ENCODE assay signal across 30 mouse cellular contexts in genomic region chr12:77222272-77222874, GRCm38 (mm10).
"Had no signal": no experiment of that assay in that cellular context is flagged by ENCODE, and none has a peak within 500 bp of the region (broad histone marks: within the 10 kb centered on the region; RNA-seq: fewer than 3 reads in every experiment).

No protein-coding gene starts in this region.

- H3K27me3 ChIP-seq: limb, embryonic 12.5 days; limb, embryonic 13.5 days; limb, embryonic 15.5 days; liver, embryonic 12.5 days; liver, embryonic 13.5 days; liver, embryonic 15.5 days; lung, embryonic 15.5 days; megakaryocyte, embryonic 14.5 days; midbrain, embryonic 12.5 days; midbrain, embryonic 13.5 days; midbrain, embryonic 15.5 days; neural tube, embryonic 12.5 days; neural tube, embryonic 13.5 days had no signal

- H3K4me1 ChIP-seq: limb, embryonic 10.5 days; limb, embryonic 15.5 days; lung, embryonic 15.5 days; midbrain, embryonic 10.5 days; midbrain, embryonic 12.5 days; midbrain, embryonic 13.5 days; midbrain, embryonic 15.5 days; neural tube, embryonic 12.5 days; neural tube, embryonic 13.5 days had no signal

- ATAC-seq: liver, embryonic 12.5 days; liver, postnatal 0 days; lung, postnatal 0 days; midbrain, embryonic 13.5 days; midbrain, embryonic 15.5 days; midbrain, embryonic 16.5 days had no signal

- H3K27ac ChIP-seq: limb, embryonic 10.5 days; limb, embryonic 12.5 days; limb, embryonic 13.5 days; limb, embryonic 15.5 days; liver, embryonic 12.5 days; liver, embryonic 13.5 days; liver, embryonic 14.5 days; liver, embryonic 15.5 days; lung, embryonic 15.5 days; macrophage; midbrain, embryonic 10.5 days; midbrain, embryonic 12.5 days; midbrain, embryonic 13.5 days; midbrain, embryonic 15.5 days; neural tube, embryonic 12.5 days; neural tube, embryonic 13.5 days had no signal

- H3K36me3 ChIP-seq: limb, embryonic 10.5 days; limb, embryonic 12.5 days; limb, embryonic 13.5 days; limb, embryonic 15.5 days; liver, embryonic 12.5 days; liver, embryonic 13.5 days; liver, embryonic 15.5 days; lung, embryonic 15.5 days; midbrain, embryonic 10.5 days; midbrain, embryonic 12.5 days; midbrain, embryonic 13.5 days; midbrain, embryonic 15.5 days; neural tube, embryonic 12.5 days; neural tube, embryonic 13.5 days had no signal

- DNase-seq: left cerebral cortex, postnatal 4 days; liver, embryonic 13.5 days; liver, postnatal 0 days; lung, adult 18-20 months; lung, adult 2 months; lung, embryonic 14.5 days; lung, postnatal 10 days; lung, postnatal 14 days; lung, postnatal 36 days; lung, postnatal 4 days; midbrain, embryonic 14.5 days had no signal

- H3K9me3 ChIP-seq: limb, embryonic 10.5 days; limb, embryonic 12.5 days; limb, embryonic 13.5 days; limb, embryonic 15.5 days; liver, embryonic 12.5 days; liver, embryonic 13.5 days; liver, embryonic 15.5 days; lung, embryonic 15.5 days; megakaryocyte, embryonic 14.5 days; midbrain, embryonic 10.5 days; midbrain, embryonic 12.5 days; midbrain, embryonic 13.5 days; midbrain, embryonic 15.5 days; neural tube, embryonic 12.5 days; neural tube, embryonic 13.5 days had no signal

- H3K4me3 ChIP-seq: limb, embryonic 10.5 days; limb, embryonic 12.5 days; limb, embryonic 13.5 days; limb, embryonic 15.5 days; liver, embryonic 12.5 days; liver, embryonic 13.5 days; liver, embryonic 15.5 days; lung, embryonic 15.5 days; megakaryocyte, embryonic 14.5 days; midbrain, embryonic 10.5 days; midbrain, embryonic 12.5 days; midbrain, embryonic 13.5 days; midbrain, embryonic 15.5 days; myocyte; neural tube, embryonic 12.5 days; neural tube, embryonic 13.5 days had no signal

- H3K9ac ChIP-seq: limb, embryonic 12.5 days; limb, embryonic 13.5 days; limb, embryonic 15.5 days; liver, embryonic 12.5 days; liver, embryonic 13.5 days; liver, embryonic 14.5 days; liver, embryonic 15.5 days; liver, postnatal 0 days; lung, embryonic 14.5 days; lung, embryonic 15.5 days; midbrain, embryonic 12.5 days; midbrain, embryonic 13.5 days; midbrain, embryonic 15.5 days; neural tube, embryonic 12.5 days; neural tube, embryonic 13.5 days had no signal
